Mouse (Mus musculus) spleen, postnatal 10 days (tissue): ENCODE data around the gene Gdf9.
"Not testable (repeated sequence)": the region's sequence is repeated elsewhere in the genome, so short reads cannot be mapped to it uniquely, and the experiment has no call there.

Source experiments
- DNase-seq, 2 experiments: peaks; one replicate each; pipeline ENCODE4 v3.0.0; 2021 to 2022; ENCODE audit warnings: low spot score in 2 of 2

Gdf9 gene

DNA sequence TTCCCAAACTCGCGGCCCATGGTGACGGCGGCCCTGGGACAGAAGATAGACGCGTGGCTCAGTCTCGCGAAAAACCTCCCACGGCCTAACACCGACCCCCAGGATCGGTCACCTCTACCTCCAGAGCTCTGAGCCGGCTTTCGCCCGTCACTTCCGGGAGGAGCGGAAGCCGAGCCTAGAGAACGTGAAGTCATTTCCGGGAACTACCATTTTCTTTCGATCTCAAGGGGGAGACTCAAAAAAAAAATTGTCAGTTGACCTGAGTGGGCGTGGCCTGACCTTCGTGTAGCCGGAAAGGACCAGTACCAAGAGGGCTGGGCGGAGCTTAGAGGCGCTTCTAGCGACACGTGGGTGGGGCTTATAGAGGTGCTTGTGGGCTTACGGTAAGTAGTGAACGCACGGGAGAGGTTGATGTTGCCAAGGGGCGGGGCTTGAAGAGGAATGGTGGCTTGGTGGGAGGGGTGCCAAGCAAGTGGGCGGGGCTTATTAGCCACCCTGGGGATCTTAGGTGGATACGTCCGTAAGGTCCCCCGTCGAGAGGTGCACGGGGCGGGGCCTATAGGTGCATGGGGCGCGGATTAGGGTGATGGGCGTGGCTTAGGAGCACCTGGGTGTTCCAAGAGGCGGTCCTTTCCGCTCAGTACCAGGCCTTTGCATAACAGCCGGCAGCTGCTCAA, at the start of gene Gdf9, which contains the start of gene Uqcrq:
Gdf9 (plus strand) TSS at position 354 of the 677 bp plus-strand sequence.
Uqcrq (minus strand) TSS at position 162 of the 677 bp plus-strand sequence.
- peak; percentile 96 to 99 for DNase-seq

DNA sequence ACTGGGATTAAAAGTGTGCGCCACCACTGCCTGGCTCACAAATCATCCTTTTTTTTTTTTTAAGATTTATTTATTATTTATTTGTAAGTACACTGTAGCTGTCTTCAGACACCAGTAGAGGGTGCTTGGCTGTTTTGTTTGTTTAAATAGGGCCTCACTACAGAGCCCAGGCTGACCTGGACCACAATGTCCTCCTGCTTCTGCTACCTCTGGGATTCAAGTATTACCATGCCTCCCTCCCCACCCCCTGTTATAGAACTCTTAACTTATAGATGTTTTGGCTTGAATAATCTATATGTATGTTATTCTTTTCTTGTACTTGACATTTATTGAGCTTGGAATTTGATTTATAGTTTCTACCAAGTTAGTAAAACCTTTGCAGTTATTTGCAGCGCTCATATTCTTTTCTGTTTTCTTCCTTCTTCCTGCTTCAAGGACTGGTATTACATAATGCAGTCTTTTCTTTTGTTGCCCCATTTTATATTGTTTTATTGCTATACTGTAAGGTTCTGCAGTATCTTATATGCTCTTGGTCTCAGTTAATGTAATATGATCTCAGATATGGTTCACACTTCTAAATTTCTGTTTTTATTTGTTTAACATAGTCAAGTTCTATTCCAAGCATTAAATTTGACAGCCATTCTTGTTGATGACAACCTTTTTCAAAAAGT, 46.9 kb upstream of the Gdf9 start:
- no peak for DNase-seq

DNA sequence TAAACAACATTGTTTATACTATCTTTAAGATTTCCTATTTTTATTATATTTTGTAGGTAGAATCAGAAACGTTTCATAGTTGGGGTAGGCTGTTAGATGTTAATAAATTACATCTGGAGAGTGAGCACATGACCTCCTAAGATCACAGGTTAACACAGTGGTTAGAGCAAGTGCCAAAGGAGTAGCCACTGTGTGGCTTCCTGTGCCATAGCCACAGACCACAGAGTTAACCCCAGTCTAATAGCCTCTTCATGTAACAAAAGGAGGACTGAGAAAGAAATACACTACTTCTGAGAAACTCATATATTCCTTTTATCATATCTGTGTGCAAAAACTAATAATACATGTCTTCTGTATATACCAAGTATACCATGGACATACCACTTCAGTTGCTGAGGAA, 37.0 kb upstream of the Gdf9 start:
- no peak for DNase-seq

GRCm38 (mm10) chr11:53403638-53404037, 27.2 kb upstream of the Gdf9 start:
- no peak for DNase-seq

DNA sequence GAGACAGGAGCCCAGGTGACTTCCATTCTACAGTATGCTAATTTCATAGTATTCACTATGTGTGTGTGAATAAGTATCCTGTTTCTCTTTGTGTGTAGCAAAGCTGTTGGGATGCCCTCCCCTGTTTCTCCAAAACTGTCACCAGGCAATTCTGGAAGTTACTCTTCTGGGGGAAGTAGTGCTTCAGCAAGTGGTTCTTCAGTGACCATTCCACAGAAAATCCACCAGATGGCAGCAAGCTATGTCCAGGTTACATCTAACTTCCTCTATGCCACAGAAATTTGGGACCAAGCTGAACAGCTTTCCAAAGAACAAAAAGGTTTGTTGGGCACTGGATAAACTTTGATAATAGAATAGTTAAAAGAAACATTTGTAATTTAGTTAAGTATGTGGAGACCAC, 19.1 kb upstream of the Gdf9 start:
- no peak for DNase-seq

- DNase-seq: no peak
Measured at GRCm38 (mm10) chr11:53413871-53414270, 17.0 kb upstream of the Gdf9 start.

- no peak for DNase-seq
Measured at GRCm38 (mm10) chr11:53418048-53418447, 12.8 kb upstream of the Gdf9 start.

GRCm38 (mm10) chr11:53423036-53423435, 7.8 kb upstream of the Gdf9 start, which contains the start of gene Leap2:
TSS of gene Leap2 (minus strand) at chr11:53423170.
- no peak for DNase-seq

DNA sequence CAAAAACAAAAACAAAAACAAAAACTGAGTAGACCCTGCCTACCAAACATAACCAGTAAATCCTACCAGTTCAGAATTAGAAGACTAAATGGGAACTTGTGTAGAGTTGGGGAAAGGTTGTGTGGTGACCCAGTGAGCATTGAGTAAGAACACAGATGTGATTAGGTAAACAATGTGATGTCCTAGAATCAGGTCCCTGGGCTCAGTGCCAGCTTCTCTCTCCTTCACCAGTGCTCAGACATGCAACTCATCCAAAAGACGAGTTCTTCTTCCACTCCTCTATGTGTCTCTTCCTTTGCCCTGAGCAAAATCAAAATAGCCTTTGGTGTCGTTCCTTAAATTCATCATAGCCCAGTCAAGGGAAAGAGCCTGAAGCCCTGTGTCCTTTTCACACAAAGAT, 6.0 kb upstream of the Gdf9 start:
- DNase-seq: no peak

- DNase-seq: no peak
Measured at GRCm38 (mm10) chr11:53425251-53425650, 5.6 kb upstream of the Gdf9 start.

- no peak for DNase-seq
Measured at GRCm38 (mm10) chr11:53425711-53426255, 5.0 kb upstream of the Gdf9 start.

- DNase-seq: not testable (repeated sequence)
Measured at GRCm38 (mm10) chr11:53426914-53427313, 3.9 kb upstream of the Gdf9 start.

DNA sequence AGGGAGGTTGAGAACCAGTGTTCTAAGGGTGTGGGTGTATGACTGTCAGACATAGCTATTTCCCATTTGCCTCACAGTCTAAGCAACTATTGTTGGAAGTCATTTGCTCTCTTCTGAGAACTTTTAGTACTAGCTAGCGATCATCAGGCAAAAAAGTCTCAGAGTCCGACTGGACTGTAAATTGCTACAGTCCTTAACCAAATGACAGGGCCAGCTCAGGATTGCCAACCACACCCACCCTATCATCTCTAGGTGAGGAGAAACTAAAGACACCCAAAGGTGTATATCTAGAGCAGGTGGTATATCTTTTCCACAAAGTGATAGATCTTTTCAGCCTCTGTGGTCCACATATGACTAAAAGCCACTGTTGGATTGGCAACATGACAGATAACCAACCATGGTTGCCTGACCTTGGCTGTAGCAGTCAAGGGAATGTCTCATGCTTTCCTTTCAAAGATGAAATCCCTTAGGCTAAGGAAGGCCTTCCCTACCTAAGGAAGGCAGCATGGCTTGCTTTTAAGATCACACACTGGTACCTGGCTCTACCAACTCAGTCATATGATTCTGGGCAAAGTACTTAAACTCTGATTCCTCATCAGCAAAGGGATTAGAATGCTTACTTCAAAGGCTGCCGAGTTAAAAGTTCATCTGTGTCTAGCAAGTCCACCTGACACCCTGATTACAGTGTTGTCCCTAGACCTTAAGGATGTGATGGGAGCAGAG, 2.7 kb upstream of the Gdf9 start:
- no peak for DNase-seq

DNA sequence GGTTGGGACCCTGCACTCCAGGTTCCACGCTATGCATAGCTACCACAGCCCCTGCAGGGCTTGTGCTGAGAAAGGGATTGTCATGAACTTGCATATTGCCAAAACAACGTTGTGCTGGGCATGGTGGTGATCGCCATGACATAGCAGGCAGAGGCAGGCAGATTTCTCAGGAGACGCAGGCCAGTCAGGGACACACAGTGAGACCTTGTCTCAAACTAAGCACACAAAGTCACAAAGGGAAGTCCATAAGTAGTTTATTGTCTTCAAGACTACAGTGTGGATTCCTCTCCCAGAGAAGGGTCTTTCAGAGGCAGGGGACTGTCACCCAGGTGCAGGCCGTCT, 2.1 kb upstream of the Gdf9 start:
- DNase-seq: no peak

GRCm38 (mm10) chr11:53429182-53429581, 1.6 kb upstream of the Gdf9 start:
- no peak for DNase-seq

DNA sequence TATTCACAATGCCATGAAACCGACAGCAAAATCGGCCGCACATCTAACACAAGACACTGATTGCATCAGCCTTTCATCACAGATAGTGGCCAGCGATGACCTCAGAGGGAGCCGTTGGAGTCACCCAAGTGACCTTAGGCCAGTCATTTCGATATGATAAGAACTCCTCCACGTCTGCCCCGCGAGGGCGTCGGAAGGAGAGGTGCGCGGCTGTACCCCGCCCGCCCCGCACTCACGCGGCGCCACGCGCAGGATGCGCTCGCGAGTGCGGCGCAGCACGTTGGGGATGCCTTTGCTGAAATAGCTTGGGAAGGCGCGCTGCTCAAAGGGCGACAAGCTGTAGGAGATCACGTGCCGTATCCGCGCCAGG, 538 bp upstream of the Gdf9 start:
- no peak for DNase-seq

DNA sequence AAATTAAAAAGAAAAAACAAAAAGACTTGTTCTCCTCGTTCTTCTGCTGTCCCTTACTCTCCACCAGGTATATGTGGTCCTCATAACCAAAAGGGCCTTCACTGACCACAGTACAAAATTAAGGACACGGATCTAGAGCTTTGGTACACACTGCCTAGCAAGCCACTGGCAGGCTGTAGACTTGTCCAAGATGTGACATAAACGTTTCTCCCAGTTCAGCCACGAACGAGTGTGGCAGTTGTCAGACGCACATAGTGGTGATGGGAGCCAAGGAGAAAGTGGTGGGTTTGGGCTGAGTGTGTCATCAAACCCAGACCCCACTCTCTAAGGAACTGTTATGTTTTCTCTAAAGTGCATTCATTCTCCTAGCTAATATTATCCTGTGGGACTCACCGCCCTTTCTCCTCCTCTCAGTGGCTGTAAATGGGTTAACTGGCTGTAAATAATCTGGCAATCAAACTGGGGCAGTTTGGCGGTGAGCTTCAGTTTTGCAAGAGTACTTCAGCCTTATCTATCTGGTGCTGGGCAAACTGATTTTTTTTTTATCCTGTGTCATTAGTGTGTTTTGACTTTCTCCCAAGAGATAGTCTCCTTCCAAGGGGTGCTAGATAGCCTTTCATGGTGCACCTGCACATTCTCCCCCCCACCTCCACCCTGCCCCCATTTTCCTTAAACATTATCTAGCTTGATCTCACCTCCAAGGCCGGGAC, 679 bp downstream of the Gdf9 start:
- DNase-seq: no peak

DNA sequence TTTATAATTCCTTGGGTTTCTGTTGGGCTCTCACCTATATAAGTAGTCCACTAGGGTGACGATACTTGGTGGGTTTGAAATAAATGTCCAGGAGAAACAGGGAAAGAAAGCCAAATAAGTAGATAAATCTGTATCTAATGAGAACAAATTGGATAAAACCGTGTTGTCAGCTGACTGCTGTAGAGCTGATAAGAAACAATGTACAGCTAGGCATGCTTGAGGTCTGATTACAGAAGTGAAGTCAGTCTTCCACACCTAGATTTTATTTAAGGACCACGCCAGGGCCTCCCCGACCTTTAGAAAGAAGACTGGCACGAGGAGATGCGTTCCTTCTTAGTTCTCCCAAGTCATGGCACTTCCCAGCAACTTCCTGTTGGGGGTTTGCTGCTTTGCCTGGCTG, 2.2 kb downstream of the Gdf9 start:
- no peak for DNase-seq

DNA sequence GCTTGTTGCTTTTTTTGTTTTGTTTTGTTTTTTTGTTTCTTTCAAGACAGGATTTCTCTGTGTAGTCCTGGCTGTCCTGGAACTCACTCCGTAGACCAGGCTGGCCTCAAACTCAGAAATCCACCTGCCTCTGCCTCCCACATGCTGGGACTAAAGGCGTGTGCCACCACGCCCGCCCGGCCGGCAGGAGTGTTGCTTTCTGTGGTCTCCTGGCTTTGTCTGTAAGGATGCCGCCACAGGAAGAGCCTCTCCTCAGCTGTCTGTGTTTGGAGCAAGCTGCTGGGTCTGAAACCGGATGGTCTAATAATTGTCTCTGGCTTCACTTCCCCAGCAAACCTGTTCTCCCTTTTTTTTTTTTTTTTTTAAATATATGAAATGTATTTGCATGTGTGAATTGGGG, 4.7 kb downstream of the Gdf9 start:
- no peak for DNase-seq

GRCm38 (mm10) chr11:53436338-53436737, 5.5 kb downstream of the Gdf9 start:
- DNase-seq: no peak

- DNase-seq: no peak
Measured at GRCm38 (mm10) chr11:53441921-53442320, 11.1 kb downstream of the Gdf9 start.

GRCm38 (mm10) chr11:53443861-53444260, 13.0 kb downstream of the Gdf9 start:
- DNase-seq: peak in 1 of 2 experiments; percentile 57
